Mouse (Mus musculus) cerebellum, postnatal 14 days (tissue): Measurements from ENCODE around the gene Ints5.
"Not testable (repeated sequence)": the region's sequence is repeated elsewhere in the genome, so short reads cannot be mapped to it uniquely, and the experiment has no call there.

ENCODE experiments used
- DNase-seq, 2 experiments: peaks; one replicate each; pipeline ENCODE4 v3.0.0; 2021; ENCODE audit warnings: mixed read lengths in 2 of 2

The Ints5 gene

DNA sequence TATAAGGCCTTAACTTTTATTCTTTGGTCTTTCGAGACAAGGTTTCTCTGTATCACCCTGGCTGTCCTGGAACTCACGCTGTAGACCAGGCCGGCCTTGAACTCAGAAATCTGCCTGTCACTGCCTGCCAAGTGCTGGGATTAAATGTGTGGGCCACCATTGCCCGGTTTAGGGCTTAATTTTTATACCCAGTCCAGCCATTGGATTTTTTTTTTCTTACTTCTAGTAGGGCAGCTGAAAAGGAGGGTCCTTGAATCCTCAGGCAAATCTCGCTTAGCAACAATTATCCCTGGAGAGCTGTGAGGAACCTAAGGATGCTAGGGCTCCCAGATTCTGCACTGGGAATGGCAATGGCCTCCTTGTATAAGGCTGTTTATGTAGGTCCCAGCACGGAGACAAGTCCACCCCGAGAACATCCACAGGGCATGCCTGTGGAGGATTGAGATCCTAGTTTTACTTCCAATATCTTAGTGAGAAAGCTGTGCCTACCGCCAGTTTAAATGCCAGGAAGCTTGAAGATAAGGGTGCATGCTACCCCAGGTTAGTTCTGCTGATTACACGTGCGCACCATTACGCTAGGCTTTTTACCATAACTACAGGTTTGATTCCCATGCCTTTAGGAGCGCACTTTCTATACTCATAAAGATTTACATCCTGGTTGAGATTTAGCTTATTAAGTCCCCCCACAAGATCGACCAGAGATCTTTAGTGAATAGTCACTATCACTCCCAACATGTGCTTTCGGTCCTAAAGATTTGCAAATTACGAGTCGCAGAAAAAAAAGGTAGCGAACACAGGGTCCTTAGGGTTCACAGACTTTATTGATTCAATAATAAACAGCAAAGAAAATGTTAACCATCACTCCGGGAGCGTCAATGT is 5.0 kb upstream of the Ints5 start:
- DNase-seq = no peak

- peak; percentile 96 to 97 for DNase-seq
Measured at GRCm38 (mm10) chr19:8888511-8889385, 4.1 kb upstream of the Ints5 start, which contains the start of the genes 1810009A15Rik and Gm49416. 1810009A15Rik (plus strand) TSS chr19:8888853. Gm49416 (plus strand) TSS chr19:8888926.

DNA sequence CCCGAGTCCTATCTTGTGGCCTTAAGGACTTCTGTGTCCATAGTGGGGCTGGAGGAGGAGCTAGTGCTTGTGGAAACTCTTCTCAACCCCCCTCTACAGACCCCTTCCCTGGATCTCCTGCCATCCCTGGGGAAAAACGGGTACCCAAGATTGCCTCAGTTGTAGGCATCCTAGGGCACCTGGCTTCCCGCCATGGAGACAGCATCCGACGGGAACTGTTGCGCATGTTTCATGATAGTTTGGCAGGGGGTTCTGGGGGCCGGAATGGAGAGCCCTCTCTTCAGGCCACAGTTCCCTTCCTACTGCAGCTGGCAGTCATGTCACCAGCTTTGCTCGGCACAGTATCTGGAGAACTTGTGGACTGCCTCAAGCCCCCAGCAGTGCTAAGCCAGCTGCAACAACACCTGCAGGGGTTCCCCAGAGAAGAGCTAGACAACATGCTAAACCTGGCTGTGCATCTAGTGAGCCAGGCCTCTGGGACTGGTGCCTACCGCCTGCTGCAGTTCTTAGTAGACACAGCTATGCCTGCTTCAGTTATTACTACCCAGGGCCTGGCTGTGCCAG is 2.7 kb downstream of the Ints5 start:
- DNase-seq = peak in 1 of 2 experiments; percentile 41

- not testable (repeated sequence) for DNase-seq
Measured at GRCm38 (mm10) chr19:8896231-8896630, 3.4 kb downstream of the Ints5 start.

GRCm38 (mm10) chr19:8897211-8897864 is 4.5 kb downstream of the Ints5 start:
- peak; percentile 56 to 64 for DNase-seq

DNA sequence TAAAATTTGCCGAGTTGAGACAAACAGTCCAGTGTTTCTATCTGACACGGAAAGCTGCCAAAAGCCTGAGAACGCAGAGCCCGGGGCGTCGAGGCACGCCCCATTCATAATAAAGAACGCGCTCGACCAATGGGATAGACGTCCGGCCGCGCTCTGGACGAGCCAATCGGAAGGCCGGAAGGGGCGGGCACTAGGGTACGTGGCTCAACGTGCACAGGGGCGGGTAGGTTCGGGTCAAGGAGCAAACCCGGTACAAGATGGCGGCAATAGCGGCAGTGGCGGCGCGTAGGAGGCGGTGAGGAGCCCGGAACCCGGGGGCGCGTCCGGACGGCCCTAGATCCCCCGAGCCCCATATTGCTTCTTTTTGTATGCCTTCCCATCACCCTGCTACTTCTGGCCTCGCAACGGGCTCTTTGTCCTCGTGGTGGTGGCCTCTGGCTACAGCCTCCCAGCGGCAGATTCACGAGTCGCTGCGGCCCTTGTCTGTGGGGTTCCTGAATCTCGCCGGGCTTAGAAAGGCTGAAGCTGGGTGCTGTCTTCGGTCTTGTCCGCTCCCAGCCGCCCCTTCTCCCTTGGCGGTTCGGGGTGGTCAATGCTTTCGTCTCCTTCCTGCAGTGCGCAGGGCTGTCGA is 5.2 kb downstream of the Ints5 start, which contains the start of gene Ganab:
Gene Ganab (plus strand): TSS at position 207 of the 631 bp plus-strand sequence.
- DNase-seq = peak; percentile 94 to 95

GRCm38 (mm10) chr19:8898576-8898975 is 5.8 kb downstream of the Ints5 start:
- DNase-seq = no peak

GRCm38 (mm10) chr19:8899079-8899478 is 6.3 kb downstream of the Ints5 start:
- peak in 1 of 2 experiments; percentile 42 for DNase-seq

- DNase-seq = no peak
Measured at GRCm38 (mm10) chr19:8903412-8903811, 10.6 kb downstream of the Ints5 start.

GRCm38 (mm10) chr19:8908531-8908930 is 15.7 kb downstream of the Ints5 start:
- DNase-seq = no peak

DNA sequence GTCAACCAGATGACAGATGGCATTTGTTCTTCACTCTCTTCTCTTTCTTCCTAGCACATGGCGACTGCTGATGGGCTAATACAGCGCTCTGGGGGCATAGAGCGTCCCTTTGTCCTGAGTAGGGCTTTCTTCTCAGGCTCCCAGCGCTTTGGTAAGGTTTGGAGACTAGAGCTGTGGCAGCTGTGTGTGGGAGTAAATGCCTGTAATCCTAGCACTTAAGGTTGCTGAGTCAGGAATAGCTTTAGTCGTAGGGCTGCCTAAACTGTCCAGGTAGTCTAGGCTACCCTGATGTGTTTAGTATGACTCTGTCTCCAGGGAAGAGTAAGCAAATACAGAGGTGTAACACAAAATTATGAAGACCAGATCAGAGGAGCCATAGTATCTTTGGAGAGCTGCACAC is 19.0 kb downstream of the Ints5 start:
- DNase-seq = no peak

DNA sequence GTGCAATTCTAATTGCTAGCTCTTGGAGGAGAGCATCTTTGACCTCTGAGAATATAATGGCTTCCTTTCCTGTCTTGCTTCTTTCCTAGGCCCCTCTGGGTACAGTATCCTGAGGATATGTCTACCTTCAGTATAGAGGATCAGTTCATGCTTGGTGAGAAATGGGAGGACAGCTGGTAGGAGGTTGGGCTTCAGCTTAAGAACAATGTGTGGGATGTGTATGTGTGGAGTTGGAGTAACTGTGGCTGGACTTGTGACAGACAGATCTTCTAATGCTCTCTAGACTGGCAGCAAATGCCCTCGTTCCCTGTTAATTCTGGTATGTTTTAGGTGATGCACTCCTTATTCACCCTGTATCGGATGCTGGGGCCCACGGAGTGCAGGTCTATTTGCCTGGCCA is 21.4 kb downstream of the Ints5 start:
- no peak for DNase-seq

DNA sequence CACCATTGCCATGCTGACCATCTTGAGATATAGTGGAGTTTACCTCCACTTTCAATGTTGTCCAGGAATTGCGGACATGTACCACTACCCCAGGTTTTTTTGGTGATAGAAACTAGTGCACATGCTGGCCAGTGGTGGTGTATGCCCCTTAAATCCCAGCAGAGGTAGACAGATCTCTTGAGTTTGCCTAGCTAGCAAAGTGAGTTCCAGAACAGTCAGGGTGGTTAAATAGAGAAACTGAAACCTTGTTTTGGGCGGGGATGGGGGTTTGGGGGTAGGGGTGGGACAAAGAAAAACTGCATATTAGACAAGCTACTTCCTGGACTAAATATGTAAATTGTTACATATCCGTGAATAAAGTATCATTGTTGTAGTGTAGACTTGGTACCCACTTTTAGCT is 26.2 kb downstream of the Ints5 start:
- no peak for DNase-seq

DNA sequence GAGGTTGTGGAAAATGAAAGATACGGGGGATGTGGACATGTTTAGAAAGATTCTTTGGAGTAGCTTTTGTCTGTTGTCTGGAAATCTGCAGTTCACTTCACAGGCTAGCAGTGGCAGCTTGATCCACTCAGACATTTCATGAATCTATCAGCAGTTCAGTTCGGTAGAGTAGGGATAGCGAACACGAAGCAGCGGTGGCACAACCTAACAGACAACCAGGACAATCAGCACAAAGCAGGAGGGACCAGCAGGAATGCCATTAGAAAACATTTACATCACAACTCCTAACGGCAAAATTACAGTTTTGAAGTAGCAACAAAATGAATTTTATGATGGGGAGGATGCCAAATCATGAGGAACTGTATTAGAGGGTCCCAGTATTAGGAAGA is 26.9 kb downstream of the Ints5 start:
- DNase-seq = no peak

- peak; percentile 94 to 96 for DNase-seq
Measured at GRCm38 (mm10) chr19:8920073-8920736, 27.4 kb downstream of the Ints5 start, which contains the start of gene B3gat3. B3gat3 (plus strand) TSS chr19:8920374.

- peak in 1 of 2 experiments; percentile 38 for DNase-seq
Measured at GRCm38 (mm10) chr19:8920836-8921291, 28.1 kb downstream of the Ints5 start.

DNA sequence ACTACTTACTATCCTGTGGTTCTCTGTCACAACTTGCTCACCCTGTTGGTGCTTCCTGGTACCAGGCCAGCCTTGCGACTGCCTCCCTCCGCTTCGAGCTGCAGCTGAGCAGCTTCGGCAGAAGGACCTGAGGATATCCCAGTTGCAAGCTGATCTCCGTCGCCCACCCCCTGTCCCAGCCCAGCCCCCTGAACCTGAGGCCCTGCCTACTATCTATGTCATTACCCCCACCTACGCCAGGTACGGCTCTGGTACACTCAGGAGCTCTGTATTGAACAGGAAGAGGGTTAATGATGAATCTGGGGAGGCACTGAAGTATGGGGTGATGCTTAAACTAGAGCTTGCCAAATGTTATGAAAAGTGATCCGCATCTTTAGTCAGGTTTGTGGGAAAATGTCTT is 28.9 kb downstream of the Ints5 start:
- peak in 1 of 2 experiments; percentile 18 for DNase-seq

DNA sequence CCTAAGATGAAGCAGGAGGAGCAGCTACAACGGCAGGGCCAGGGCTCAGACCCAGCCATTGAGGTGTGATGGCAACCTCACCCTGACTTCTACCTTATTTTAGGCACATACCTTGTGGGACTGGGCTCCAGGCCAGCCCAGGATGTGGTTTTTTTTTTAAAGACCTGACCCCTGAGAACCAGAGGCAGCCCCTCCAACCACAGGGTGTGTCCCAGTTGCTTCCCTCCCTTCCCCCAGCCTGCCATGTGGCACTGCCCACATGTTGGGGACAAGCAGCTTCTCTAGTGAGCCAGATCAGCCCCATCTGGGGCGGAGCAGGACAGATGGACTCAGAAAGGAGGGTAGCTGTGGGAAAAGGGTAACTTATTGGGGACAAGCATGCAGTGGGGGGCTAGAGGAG is 34.0 kb downstream of the Ints5 start:
- no peak for DNase-seq

- no peak for DNase-seq
Measured at GRCm38 (mm10) chr19:8927891-8928525, 35.2 kb downstream of the Ints5 start.

- DNase-seq = peak; percentile 58 to 64
Measured at GRCm38 (mm10) chr19:8928689-8929223, 36.0 kb downstream of the Ints5 start.
